Mouse (Mus musculus) ES-E14 (cell line): ENCODE measurements around the gene Ift22. TPM values are rescaled to one million over a fixed set of nuclear protein-coding genes. Genes with fewer than 3 reads are reported as not detected.

Source experiments
- DNase-seq: peaks from one replicate; pipeline ENCODE4 v3.0.0-alpha.2; 2013; ENCODE audit warnings: low read depth, low spot score
- H3K27ac ChIP-seq: 2 replicates; pipeline ENCODE4 v1.5.1; 2012; ENCODE audit warnings: low read depth, mild to moderate bottlenecking, low read length, moderate library complexity, mixed read lengths; ENCODE audit not compliant: poor library complexity, insufficient read depth, severe bottlenecking
- H3K36me3 ChIP-seq: 2 replicates; pipeline ENCODE4 v1.6.1; 2012; ENCODE audit warnings: mild to moderate bottlenecking, low read length, moderate library complexity, mixed read lengths; ENCODE audit not compliant: control insufficient read depth, poor library complexity, insufficient read depth, severe bottlenecking
- H3K4me1 ChIP-seq, 2 experiments: fragments of 150-350 bp in 1 of 2; sonication (generic) in 1 of 2; 2 replicates each; pipeline ENCODE4 v1.6.1; 2012; ENCODE audit warnings: low read length in 2 of 2, mild to moderate bottlenecking in 1 of 2, mixed read lengths in 1 of 2; ENCODE audit not compliant: control insufficient read depth in 2 of 2, insufficient read depth in 2 of 2, poor library complexity in 1 of 2
- H3K4me3 ChIP-seq, 2 experiments: fragments of 150-350 bp in 1 of 2; sonication (generic) in 1 of 2; 2 replicates each; pipeline ENCODE4 v1.5.1; 2012; ENCODE audit warnings: low read length in 2 of 2, low read depth in 1 of 2, mild to moderate bottlenecking in 1 of 2, mixed read lengths in 1 of 2; ENCODE audit not compliant: insufficient read depth in 1 of 2, poor library complexity in 1 of 2, severe bottlenecking in 1 of 2
- H3K9ac ChIP-seq: 2 replicates; pipeline ENCODE4 v1.6.1; 2012; ENCODE audit warnings: low read depth, mild to moderate bottlenecking, low read length, mixed read lengths; ENCODE audit not compliant: poor library complexity, insufficient read depth, severe bottlenecking
- H3K9me3 ChIP-seq: fragments of 150-350 bp; sonication (generic); 2 replicates; pipeline ENCODE4 v1.6.1; 2012; ENCODE audit warnings: low read depth, mild to moderate bottlenecking, low read length; ENCODE audit not compliant: control insufficient read depth, insufficient read depth
- CHD2 ChIP-seq: IDR thresholded peaks from 2 replicates; pipeline ENCODE4 v1.6.1; 2014; ENCODE audit warnings: mild to moderate bottlenecking, low read depth, low read length, inconsistent platforms
- HCFC1 ChIP-seq: IDR thresholded peaks from 2 replicates; pipeline ENCODE4 v1.6.1; 2012; ENCODE audit warnings: low read length, inconsistent platforms, borderline replicate concordance; ENCODE audit not compliant: insufficient read depth
- MAFK ChIP-seq: IDR thresholded peaks from 2 replicates; pipeline ENCODE4 v1.6.1; 2014; ENCODE audit warnings: mild to moderate bottlenecking, low read depth, low read length, inconsistent platforms; ENCODE audit not compliant: insufficient read depth
- ZC3H11A ChIP-seq: IDR thresholded peaks from 2 replicates; pipeline ENCODE4 v1.6.1; 2012; ENCODE audit warnings: low read depth, mild to moderate bottlenecking, inconsistent platforms, low read length, borderline replicate concordance
- ZNF384 ChIP-seq: IDR thresholded peaks from 2 replicates; pipeline ENCODE4 v1.6.1; 2012; ENCODE audit warnings: low read depth, low read length, inconsistent platforms
- in situ Hi-C, 2 experiments: fragments of 600-800 bp; cut with MboI; formaldehyde crosslinking; loops; one replicate each; pipeline ENCODE4 v1.15.1; 2025; ENCODE audit warnings: low sequenced_read_pairs in 2 of 2, inconsistent platforms in 1 of 2; ENCODE audit not compliant: unreplicated experiment in 2 of 2
- total RNA-seq: library from RNA; depleted of rRNA; stranded (reverse); fragments of 300-350 nt; gene quantifications from 2 replicates; pipeline ENCODE4 v1.2.3, GENCODE M21; 2012

Ift22 gene
- total RNA-seq, 1 experiment, result 18.3 TPM

DNA sequence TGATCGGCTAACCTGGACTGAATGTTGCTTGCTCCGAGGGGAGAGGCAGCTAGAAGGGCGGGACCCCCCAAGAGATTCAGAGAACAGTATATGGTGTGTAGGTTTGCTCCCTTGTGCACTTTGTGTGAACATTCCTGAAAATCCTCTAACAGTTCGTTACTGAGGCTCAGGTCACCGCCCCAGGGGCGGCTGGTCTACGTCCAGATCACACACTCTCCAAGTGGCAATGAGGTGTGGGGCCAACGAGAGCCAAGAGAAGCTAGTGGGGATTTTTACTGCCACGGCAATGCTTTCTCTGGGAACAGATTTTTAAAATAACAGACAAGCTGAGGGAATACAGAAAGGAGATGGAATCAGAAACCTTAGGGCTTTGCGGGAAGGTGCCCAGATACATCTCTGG lies 33.7 kb upstream of the Ift22 start:
- in situ Hi-C loops, result no loop called here
- Histone ChIP-seq H3K9ac (no peak overlapping the region), H3K4me1 (peaks cover 0 to 5% of the 10 kb centered on the region in 2 experiments; a peak in 1 of 4 replicates), H3K4me3 (no peak overlapping the region), H3K9me3 (no peaks in the 10 kb centered on the region), H3K36me3 (no peaks in the 10 kb centered on the region), H3K27ac (no peak overlapping the region)
- no peak for DNase-seq
- TF ChIP-seq CHD2 (no peak), ZC3H11A (no peak), MAFK (no peak), HCFC1 (no peak)

DNA sequence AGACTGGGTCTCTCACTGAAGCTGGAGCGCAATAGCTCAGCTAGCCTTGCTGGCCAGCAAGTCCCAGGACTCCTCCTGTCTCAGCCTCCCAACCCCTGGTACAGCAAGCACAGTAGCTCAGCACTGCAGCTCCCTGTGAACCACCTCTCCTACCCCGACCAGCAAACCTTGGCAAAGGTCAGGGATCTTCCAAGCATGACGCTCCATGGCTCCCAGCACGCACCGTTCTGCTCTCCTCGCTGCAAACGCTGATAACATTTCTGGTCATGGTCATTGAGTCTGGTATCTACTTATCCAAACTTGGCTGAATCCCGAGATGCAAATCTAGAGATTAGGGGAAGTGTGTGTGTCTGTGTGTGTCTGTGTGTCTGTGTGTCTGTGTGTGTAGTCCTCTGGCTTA lies 27.8 kb upstream of the Ift22 start:
- Histone ChIP-seq H3K9ac (no peak overlapping the region), H3K27ac (no peak overlapping the region), H3K4me1 (peaks cover 0 to 2% of the 10 kb centered on the region in 2 experiments; a peak in 1 of 4 replicates), H3K4me3 (no peak overlapping the region), H3K9me3 (no peaks in the 10 kb centered on the region), H3K36me3 (no peaks in the 10 kb centered on the region)
- DNase-seq, result no peak
- TF ChIP-seq MAFK, result no peak
- TF ChIP-seq CHD2, result no peak
- in situ Hi-C loops, result loop anchor here (10.0 to 25.0 kb wide), 2 partner anchors 85 to 93 kb away; no protein-coding TSS in a partner anchor

DNA sequence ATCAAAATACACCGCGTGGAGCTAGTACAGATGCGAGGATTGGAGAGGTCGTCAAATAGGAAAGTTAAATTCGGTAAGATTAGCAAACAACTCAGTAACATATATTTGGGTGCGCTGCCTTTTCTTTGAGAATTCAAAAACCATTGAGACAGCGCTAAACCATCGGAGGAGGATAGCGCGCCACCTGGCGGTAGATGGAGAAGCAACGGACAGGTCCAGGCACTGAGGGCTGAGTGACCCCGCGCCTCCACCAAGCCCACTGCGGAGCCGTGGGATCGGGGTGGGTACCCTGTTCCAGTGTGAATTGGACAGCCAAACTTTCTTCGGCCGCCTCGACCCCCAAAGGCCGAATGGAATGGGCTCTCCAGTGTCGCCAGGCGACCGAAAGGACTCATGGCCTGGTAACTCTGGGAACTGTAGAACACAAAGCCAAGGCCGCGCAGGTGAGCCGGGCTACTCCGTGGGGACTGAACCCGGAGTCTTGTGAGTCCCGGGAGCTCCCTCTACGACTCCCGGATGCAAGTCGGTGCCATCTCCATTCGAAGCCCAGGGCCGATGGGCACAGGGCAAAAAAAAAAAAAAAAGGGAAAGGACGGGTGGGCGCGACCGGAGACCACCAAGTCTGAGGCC lies 26.5 kb upstream of the Ift22 start:
- Histone ChIP-seq H3K9ac (no peak overlapping the region), H3K27ac (no peak overlapping the region), H3K4me3 (peak overlapping the region; percentile 35 to 41; a peak in 3 of 4 replicates), H3K36me3 (no peaks in the 10 kb centered on the region), H3K4me1 (peaks cover 0 to 2% of the 10 kb centered on the region in 2 experiments; a peak in 1 of 4 replicates), H3K9me3 (no peaks in the 10 kb centered on the region)
- DNase-seq, result peak; percentile 74
- in situ Hi-C loops, result loop anchor here (10.0 to 25.0 kb wide), 2 partner anchors 87 to 94 kb away; no protein-coding TSS in a partner anchor
- TF ChIP-seq ZNF384 (no peak), MAFK (no peak), ZC3H11A (no peak), CHD2 (no peak), HCFC1 (no peak)

DNA sequence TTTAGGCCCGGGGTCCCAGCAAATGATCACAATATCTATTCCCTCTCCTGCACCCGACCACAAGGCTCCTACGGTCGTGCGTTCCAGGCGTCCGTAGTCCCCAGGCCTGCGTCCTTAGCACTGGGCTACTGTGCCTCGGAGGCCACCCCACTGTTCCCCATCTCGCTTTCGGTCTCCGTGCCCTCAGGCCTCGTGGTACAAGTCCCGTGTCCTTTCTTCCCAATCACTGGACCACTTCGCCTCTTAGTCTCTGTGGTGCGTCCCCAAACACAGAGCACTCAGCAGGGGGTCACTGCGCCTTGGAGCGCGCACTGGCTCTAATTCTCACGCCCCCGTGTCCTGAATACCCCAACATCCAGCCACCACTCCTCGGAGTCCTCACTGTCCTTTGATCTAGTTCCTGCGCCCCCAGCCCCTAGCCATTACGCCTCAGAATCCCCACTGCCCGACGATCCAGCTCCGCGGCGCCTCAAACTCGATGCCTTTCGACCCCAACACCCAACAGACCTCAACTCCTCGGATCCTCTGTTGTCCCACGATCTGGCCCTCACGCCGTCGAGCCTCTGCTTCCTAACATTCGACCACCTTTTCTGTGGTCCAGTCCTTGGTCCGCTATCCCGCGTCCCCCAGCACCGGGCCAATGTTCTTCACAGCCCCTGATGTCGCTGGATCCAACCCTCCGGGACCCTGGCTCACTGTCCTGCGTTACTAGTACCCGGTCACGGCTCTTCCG lies 25.7 kb upstream of the Ift22 start:
- no peaks in the 10 kb centered on the region for H3K9me3 ChIP-seq
- H3K9ac ChIP-seq, result peak overlapping the region; percentile 1; the same call in 1 of the 2 replicates
- H3K4me1 ChIP-seq, result peaks cover 0 to 2% of the 10 kb centered on the region in 2 experiments; a peak in 1 of 4 replicates
- H3K27ac ChIP-seq, result no peak overlapping the region
- H3K36me3 ChIP-seq, result no peaks in the 10 kb centered on the region
- TF ChIP-seq ZNF384, result no peak
- TF ChIP-seq ZC3H11A, result no peak
- TF ChIP-seq CHD2, result no peak
- no peak for TF ChIP-seq HCFC1
- TF ChIP-seq MAFK, result no peak
- in situ Hi-C loops, result loop anchor here (10.0 to 25.0 kb wide), 2 partner anchors 87 to 95 kb away; no protein-coding TSS in a partner anchor
- peak overlapping the region; percentile 7 to 44 for H3K4me3 ChIP-seq
- no peak for DNase-seq
